Mouse (Mus musculus) hindlimb bud, embryonic 11.5 days (tissue): Measurements from ENCODE around the gene Dydc1.

Experiments used
- DNase-seq: peaks from one replicate; pipeline ENCODE4 v3.0.0-alpha.2; 2012; ENCODE audit warnings: low read depth, low spot score; ENCODE audit errors: extremely low spot score

Gene Dydc1

GRCm38 (mm10) chr14:41096296-41096860 is 23.7 kb downstream of the Dydc1 start:
- DNase-seq: no peak

- no peak for DNase-seq
Observed at GRCm38 (mm10) chr14:41098726-41099125, 26.0 kb downstream of the Dydc1 start.

- DNase-seq: no peak
Observed at GRCm38 (mm10) chr14:41100712-41101111, 28.0 kb downstream of the Dydc1 start.

DNA sequence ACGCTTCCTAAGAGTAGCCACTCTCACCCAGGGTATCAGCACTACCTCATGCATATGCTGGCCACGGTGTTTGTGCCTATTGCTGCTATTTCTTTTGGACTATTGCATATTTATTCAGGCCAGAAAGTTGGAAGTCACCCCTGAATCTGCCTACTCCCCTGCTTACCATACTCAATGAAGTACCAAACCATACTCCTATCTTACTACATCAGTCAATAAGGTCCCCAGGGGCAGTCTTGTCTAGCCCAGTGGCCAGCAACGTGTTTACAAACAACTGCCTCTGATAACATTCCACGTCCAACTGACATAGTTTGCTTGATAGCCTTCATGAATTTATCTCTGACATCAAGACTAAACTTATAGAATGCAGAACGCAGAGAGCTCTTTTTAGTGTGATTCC is 28.5 kb downstream of the Dydc1 start:
- no peak for DNase-seq

DNA sequence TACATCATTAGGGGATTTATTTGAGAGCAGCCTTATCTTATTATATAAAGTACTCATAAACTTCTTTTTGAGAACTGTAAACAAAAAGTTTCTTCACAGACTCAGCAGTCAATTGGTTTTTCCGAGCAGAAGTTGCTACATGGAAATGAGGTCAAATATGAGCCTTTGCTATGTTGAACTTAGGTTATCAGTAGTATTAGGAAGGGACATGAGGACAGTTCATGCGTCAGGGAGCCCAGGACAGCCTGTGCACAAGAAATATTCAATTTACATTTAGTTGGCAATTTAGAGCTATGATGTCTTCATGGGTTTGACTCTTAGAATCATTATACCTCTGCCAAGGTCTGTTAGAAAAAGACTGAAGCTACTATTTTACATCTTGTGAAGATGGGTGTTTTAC is 29.6 kb downstream of the Dydc1 start:
- no peak for DNase-seq

GRCm38 (mm10) chr14:41104853-41105444 is 32.2 kb downstream of the Dydc1 start, which contains the start of gene Mat1a:
Gene Mat1a, plus strand, starts transcription at chr14:41105035.
- DNase-seq: no peak

- DNase-seq: no peak
Observed at GRCm38 (mm10) chr14:41111031-41111668, 38.4 kb downstream of the Dydc1 start.

DNA sequence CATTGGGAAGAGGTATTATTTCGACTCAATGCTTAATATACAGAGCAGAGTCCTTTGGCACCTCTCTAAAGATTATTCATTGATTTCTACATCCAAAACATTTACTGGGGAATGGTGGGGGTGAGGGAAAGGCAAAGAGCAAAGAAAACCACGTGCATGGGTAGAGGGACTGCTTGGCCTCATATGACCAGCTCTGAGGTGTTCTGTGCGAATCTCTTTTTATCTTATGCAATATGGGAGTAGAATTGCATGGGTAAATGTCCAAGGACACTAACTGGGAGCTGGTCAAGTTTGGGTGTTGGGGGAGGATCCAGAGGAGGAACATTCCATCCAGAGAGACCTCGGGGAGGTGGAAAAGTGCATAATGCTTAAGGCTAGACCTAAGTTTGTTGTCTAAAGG is 40.2 kb downstream of the Dydc1 start:
- DNase-seq: no peak

DNA sequence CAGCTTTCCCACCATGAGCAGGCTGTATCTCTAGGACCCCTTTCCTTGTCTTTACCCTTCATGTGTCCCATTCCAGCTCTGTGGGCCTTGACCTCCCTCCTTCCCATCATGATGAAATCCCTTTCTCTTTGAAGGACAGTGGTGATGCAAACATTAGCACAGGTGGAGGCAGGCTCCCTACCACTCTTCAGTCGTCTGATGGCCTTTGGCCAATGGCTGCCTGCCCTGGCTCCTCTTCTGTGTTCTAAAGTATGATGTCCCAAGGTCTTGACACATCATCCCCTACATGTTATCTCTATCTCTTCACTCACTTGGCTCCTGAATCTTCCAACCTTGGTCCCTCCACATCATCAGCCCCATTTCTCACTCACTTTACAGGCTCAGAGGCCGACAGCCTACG is 43.6 kb downstream of the Dydc1 start:
- DNase-seq: no peak

- no peak for DNase-seq
Observed at GRCm38 (mm10) chr14:41124683-41125082, 52.0 kb downstream of the Dydc1 start.

DNA sequence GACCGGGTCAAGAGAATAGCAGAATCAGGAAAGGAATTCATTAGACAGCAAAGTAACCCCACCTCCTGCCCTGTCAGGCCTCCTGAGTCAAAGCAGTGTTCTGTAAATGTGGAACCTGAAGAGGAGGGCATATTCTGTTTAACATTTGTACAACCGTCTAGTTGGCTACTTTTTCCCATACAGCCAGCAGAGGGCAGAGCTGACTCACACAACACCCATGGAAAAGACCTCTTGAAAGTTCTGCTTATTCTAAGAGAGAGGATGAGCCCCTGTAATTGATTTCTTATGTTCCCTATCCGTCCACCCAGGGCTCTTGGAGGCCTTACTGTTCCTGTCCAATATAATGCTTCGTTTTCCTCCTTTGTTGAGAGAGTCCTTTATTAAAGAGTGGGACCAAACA is 55.3 kb downstream of the Dydc1 start:
- DNase-seq: peak; percentile 0

GRCm38 (mm10) chr14:41131540-41131939 is 58.8 kb downstream of the Dydc1 start, which contains the start of gene Sftpa1:
Gene Sftpa1, plus strand, starts transcription at chr14:41131782.
- no peak for DNase-seq

DNA sequence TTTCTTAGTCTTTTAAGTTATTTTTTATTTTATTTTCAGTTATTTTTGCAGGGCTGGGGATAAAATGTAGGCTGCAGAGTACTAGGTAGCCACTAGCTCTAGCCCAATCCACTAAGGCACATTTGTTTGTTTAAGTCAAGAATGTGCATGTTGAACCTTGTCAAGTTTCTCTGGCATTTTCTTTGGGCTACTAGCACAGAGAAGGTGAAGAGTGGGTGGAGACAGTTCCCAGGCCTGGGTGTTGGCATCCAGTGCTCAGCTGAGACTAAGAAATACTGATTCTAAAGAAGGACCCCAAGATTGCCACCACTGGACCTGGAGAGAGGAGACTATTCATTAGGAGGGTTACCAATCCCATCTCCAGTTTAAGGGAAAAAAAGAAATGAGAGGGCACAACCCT is 64.3 kb downstream of the Dydc1 start:
- no peak for DNase-seq

DNA sequence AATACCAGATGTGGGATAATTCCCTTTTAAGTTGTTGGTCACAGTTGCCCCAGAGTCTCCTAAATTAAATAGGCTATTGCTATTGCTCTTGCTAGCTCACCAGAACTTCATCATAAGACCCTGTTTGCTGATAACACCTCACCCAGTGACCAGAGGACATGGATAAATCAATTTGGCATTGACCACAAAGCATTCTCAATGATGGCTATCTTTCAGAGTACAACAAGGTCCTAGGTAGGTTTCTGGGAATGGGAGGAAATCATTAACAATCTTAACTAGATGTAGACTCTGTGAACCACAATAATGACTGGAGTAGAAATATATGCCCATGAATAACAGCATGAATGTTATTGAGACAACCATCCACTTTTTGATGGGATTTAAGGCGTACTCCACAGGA is 68.0 kb downstream of the Dydc1 start:
- DNase-seq: no peak
